Mouse (Mus musculus): ENCODE results near the gene Stpg2. TPM values are rescaled to one million over a fixed set of nuclear protein-coding genes. Genes with fewer than 3 reads are reported as not detected.
"Not testable (repeated sequence)": the region's sequence is repeated elsewhere in the genome, so short reads cannot be mapped to it uniquely, and the experiment has no call there.

Stpg2 gene
- total RNA-seq, 2 experiments from 2014 or later, result not detected

DNA sequence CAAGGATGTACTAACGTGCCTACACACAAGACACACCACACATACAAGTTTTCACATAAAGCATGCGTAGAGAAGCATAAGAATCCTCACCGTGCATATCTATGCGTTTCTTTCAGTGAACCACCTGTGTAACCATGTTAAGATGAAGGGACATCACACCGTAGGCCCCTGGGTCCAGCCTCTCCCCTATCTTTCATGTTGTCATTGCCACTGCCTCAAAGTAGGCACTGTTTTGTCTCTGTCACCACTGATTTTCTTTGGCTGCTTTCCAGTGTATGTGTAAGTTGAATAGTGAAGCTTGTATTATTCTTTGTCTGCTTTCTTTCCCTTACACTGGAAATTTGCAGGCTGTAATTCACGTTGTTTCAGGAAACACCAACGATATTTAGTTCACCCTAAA, 236.7 kb downstream of the Stpg2 start:
- DNase-seq, result no peak

- DNase-seq, result no peak
Measured at GRCm38 (mm10) chr3:139495939-139496338, 290.4 kb downstream of the Stpg2 start.

DNA sequence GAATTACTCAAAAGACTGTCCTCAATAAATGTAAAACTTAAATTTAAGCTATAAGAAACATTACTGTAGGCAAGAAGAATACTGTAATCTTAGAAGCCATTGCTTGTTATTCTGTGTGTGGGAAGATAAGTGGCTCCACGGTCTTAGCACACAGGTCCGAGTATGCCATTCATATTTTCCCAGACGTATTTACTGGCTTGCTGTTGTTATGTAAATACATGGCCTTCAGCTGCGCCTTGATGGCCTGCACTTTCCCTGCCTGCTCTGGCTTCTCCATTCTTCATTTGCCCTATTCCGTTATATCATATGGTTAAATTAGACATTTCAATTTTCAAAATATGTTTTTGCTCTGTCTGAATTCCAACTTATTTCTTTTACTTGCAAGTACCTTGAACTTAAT, 296.7 kb downstream of the Stpg2 start:
- no peak for DNase-seq

GRCm38 (mm10) chr3:139509275-139509985, 303.9 kb downstream of the Stpg2 start:
- DNase-seq, result no peak

DNA sequence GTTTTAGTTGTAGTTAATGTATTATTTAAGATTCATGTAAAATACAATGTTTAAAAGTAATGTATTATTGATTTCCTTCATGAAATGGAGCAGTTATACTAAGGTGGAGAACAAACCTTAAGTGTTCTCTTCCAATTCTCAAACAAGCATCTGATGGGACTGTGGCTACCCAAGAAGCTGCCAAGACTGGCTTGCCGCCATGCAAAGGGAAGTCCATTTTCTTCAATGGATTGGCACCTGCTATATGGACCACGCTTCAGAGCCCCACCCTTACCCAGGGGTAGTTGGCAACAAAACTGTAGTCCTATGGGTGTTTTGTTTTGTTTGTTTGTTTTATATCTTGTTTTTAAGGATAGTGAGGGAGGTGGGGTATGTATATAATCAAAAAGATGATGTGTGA, 373.0 kb downstream of the Stpg2 start:
- no peak for DNase-seq

GRCm38 (mm10) chr3:139581298-139581697, 375.8 kb downstream of the Stpg2 start:
- no peak for DNase-seq

DNA sequence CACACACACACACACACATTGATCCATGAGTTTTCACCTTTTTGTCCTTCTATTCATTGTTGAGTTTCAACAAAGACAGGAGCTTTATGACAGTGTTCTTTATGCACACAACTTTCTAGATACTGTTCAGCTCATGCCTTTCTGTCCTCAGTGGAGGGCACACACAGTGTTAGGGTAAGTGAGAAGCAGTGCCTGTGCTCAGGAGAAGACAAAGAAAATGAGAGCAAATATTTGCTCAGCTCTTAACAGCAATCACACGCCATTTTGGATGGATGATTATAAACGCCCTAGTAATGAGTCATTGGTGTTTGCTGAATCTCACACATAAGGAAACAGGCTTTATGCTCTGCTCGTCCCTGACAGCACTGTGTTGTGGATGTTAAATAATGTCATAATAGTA, 394.0 kb downstream of the Stpg2 start:
- no peak for DNase-seq

GRCm38 (mm10) chr3:139608267-139608666, 402.8 kb downstream of the Stpg2 start:
- DNase-seq, result not testable (repeated sequence)

DNA sequence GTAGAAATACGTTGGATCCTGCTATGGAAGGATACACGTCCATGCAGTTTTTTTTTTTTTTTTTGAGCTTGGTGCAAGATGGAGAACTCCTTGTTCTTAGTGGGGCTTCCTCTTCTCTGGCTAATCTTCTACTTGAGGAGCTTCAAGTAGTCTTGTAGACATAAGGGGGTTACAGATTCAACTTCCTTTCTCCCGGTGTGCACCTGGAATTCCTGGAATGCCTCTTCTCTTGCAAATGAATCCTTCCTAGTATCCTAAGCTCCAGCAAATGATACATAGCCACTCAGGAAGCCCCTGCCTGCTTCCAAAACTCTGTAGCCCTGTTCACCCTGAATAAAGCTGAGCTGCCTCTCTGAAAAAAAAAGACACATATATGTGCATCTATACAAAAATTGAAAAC, 409.1 kb downstream of the Stpg2 start:
- DNase-seq, result no peak

GRCm38 (mm10) chr3:139615791-139616190, 410.3 kb downstream of the Stpg2 start:
- DNase-seq, result no peak

DNA sequence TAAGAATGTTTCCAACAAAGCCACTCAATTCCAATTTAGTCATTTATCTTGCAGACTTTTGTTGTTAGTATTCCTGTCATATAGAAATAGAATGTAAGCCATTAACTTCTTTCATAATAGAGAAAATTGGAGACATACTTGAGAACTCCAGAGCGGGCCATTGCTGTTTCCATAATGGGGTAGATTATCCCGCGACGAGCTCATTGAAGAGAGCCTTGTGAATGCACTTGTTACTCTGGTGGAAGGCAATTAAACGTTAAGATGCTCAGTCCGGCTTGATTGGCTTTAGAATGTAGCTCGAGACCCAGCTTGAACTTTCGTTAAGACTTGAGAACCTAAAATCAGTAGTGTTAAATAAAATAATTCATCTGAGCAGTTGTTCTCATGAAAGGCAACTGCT, 432.4 kb downstream of the Stpg2 start:
- DNase-seq, result no peak

DNA sequence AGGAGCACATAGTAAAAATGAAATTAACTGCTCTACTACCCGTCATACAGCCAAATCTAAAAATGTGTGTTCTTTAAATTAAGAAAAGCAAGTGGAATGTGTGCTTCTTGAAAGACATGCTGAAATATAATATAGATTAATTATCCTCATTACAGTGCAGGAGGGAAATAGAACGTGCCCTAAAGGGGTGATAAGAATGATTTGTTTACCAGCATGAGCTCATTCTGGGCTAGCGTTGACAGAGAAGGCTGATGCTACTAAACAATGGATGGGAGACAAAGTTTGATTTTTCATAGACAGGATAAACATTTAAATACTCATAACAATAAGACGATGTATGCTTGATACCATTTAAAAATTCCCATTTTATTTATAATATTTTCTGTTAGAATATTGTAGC, 446.0 kb downstream of the Stpg2 start:
- no peak for DNase-seq

DNA sequence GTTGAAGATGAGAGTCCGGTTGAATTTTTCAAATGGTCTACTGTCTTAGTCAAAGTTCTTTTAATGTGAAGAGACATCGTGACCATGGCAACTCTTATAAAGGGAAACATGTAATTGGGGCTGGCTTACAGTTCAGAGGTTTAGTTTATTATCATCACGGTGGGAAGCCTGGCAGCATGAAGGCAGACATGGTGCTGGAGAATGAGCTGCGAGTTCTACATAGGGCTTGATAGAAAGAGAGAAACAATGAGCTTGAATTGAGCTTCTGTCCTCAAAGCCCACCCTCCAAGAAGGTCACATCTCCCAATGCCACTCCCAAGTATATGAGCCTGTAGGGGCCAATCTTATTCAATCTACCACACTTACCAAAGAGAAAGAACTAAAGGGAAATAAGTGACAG, 453.9 kb downstream of the Stpg2 start:
- DNase-seq, result no peak

DNA sequence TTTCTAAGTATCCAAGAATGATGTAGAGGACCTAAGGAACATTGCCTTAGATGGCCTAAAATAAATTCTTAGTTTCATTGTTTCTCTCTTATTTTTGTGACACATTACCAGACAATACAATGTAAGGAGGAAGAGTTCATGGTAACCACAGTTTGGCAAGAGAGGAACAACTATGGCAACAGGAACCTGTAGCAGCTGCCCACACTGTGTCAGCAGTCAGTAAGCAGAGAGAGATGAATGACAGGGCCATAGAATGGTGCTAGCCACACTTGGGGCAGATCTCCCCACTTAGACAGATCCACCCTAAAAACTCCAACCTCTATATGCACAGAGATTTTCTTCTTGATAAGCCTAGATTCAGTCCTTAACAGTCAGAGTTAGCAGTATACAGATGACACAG, 456.7 kb downstream of the Stpg2 start:
- no peak for DNase-seq

DNA sequence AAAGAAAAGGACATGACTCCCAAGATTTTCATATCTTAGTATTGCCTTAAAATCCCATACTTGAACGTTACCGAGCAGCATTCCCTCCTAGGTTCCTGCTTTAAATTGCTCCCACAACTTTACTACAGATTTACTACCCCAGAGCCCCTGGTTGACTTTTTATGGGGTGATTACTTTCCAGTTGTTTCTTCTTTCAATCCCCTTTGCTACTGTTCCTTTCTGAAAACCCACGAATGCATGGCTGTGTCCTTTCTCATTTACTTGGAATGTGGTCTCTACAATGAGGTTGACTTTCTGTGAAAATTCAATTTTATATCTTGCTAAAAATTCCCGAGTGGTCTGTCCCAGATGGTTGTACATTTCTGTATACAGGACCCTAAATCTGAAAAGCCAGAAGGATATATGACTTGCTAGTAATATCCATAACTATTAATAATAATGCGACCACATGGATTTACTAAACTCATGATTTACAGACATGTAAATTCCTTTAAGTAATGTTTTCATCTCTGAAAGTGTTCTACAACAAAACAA, 458.3 kb downstream of the Stpg2 start:
- no peak for DNase-seq

GRCm38 (mm10) chr3:139665047-139665446, 459.6 kb downstream of the Stpg2 start:
- DNase-seq, result no peak

- DNase-seq, result no peak
Measured at GRCm38 (mm10) chr3:139676192-139676591, 470.7 kb downstream of the Stpg2 start.

DNA sequence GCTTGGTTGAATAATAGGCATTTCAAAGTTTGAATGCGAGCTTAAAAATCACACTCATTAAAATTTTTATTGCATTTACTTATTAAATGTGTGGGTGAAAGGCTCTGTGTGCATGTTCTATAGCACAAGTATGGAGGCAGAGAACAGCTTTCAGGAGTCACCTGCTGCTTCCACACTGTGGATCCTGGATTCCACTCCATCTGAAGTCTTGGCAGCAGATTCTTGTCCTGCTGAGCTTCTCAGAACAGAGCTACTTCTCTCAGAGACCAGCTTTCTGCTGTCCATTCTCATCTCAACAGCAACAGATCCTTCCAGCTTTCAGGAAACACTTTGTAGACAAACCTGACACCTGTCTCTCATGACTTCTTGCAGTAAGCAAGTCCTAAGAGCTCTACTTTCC, 471.2 kb downstream of the Stpg2 start:
- DNase-seq, result no peak

GRCm38 (mm10) chr3:139704238-139704637, 498.7 kb downstream of the Stpg2 start:
- DNase-seq, result not testable (repeated sequence)

DNA sequence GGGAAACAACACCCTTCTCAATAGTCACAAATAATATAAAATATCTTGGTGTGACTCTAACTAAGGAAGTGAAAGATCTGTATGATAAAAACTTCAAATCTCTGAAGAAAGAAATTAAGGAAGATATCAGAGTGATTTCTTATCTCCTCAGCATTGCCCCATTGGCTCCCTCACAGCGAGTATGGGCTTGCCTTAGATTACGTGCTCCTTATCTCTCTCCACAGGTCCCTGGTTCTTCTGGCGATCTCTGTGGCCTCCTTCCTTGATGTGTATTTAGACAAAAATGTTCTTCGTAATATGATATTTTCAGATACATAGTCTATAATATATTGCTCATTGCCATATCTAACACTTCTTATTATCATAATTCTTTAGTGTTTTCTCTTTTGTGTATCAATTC, 501.9 kb downstream of the Stpg2 start:
- not testable (repeated sequence) for DNase-seq

GRCm38 (mm10) chr3:139709794-139710193, 504.3 kb downstream of the Stpg2 start:
- DNase-seq, result no peak

DNA sequence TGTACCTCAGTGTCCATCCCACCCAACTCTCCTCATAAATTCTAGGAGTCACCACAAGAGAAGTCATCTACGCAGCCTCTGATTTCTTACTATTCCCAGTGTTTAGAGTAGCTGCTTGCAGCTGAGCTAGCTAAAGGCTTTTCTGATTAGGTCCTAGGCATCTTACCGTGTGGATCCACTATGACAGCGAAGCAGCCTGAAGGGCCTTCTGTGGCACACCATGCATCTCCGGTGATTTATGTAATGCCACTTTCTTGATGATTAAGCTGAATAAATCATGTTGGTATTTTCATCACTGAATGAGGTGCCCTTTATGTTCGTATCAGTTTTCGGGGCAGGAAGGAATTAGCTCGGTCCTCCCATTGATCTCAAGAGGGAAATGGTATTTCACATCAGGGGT, 523.3 kb downstream of the Stpg2 start:
- DNase-seq, result no peak

DNA sequence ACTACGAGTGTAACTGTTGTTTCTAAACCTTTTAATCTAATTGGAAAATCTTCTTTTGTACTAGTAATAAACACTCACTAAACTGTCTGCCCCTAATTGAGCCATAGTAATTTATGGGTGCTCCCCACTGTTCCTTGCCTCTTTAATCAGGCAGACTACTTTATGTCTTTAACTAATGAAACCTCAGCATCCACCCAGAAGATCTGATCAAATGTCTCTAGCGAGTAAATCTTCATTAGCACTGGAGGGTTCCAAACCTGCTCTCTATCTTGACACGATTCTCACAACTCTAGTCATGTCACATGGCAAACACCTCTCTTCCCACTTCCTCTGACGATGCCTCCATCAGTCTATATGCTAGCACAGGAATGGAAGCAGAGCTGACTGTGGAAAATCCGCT, 523.8 kb downstream of the Stpg2 start:
- DNase-seq, result no peak

DNA sequence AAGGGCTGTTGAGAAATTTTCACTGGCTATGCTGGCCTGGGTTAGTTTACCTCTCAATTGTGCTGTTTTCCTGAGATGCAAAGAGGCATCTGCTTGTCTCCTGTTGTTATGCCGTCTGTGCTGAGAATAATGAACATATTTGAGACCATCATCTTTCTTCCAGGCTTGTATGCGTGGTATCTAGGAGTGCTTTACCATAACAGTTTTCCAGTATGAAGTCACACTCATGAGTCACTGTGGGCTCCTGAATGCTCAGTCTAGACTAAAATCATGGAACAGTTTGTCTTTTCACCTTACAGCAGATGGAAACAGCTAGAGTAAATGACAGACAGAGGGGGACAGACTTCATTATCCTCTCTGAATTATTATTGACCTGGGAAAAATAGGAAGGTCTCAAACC, 527.7 kb downstream of the Stpg2 start:
- no peak for DNase-seq

GRCm38 (mm10) chr3:139739388-139739787, 533.9 kb downstream of the Stpg2 start:
- DNase-seq, result no peak

All from heart, adult 18-20 months (tissue).